Mouse (Mus musculus) limb, embryonic 15.5 days (tissue): Measurements from ENCODE around the gene Efnb2. TPM values are rescaled to one million over a fixed set of nuclear protein-coding genes. Genes with fewer than 3 reads are reported as not detected.

Experiments used
- ATAC-seq: fragments of 200-750 bp; cut with Nextera tagmentation; 2 replicates; pipeline ENCODE4 v1.8.0; 2017; ENCODE audit warnings: low read depth, moderate TSS enrichment; ENCODE audit not compliant: insufficient number of reproducible peaks, low FRiP score, low TSS enrichment
- H3K27ac ChIP-seq: fragments of 300-500 bp; sonication (generic); 2 replicates; pipeline ENCODE4 v1.5.1; 2015; ENCODE audit warnings: moderate library complexity, mild to moderate bottlenecking, inconsistent platforms
- H3K27me3 ChIP-seq: fragments of 300-500 bp; sonication (generic); 2 replicates; pipeline ENCODE4 v1.6.1; 2015; ENCODE audit warnings: inconsistent platforms
- H3K36me3 ChIP-seq: fragments of 300-500 bp; sonication (generic); 2 replicates; pipeline ENCODE4 v1.6.1; 2015; ENCODE audit warnings: inconsistent platforms
- H3K4me1 ChIP-seq: fragments of 300-500 bp; sonication (generic); 2 replicates; pipeline ENCODE4 v1.6.1; 2015; ENCODE audit warnings: inconsistent platforms
- H3K4me2 ChIP-seq: fragments of 300-500 bp; sonication (generic); 2 replicates; pipeline ENCODE4 v1.6.1; 2015; ENCODE audit warnings: mild to moderate bottlenecking, inconsistent platforms
- H3K4me3 ChIP-seq: fragments of 300-500 bp; sonication (generic); 2 replicates; pipeline ENCODE4 v1.5.1; 2015; ENCODE audit warnings: mild to moderate bottlenecking, inconsistent platforms
- H3K9ac ChIP-seq: fragments of 300-500 bp; sonication (generic); 2 replicates; pipeline ENCODE4 v1.6.1; 2015; ENCODE audit warnings: inconsistent platforms
- H3K9me3 ChIP-seq: fragments of 300-500 bp; sonication (generic); 2 replicates; pipeline ENCODE4 v1.6.1; 2016; ENCODE audit warnings: inconsistent platforms
- WGBS: fragments of 180-500 bp; shearing (Covaris S2); methylation state at CpG from one replicate; pipeline ENCODE4 v1.1.7; 2015; 5-methylcytosine and 5-hydroxymethylcytosine counted together
- polyA plus RNA-seq: library from polyadenylated mRNA; unstranded; fragments of >200 nt; fragmentation: Nextera tagmentation; extraction: Ambion mirVana; gene quantifications from 2 replicates; pipeline ENCODE4 v1.2.1, GENCODE M21; 2015

Efnb2 gene
- polyA plus RNA-seq, 1 experiment from 2014 or later, result 29.9 TPM

DNA sequence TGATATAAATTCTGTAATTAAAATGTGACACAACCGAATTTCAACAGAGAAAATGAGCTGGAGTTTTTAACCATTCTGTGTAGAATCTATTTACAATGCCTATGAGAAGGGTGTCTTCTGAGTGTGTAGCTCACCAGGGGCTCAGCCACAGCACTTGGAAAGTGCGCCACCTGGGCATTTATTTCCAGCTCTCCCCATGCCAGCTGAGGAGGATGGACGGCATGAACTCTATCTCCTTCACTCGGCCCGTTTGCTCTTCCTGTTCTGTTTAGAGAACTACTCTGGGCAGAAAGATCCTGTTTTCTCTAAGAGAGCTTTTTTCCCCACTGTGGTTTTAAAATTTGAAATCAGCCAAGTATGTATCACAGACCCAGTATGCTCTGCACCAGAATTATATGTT, 7.7 kb downstream of the Efnb2 start:
- Histone ChIP-seq H3K9ac (no peak overlapping the region), H3K4me2 (0 out of 2 replicates have a peak overlapping the region, but pooled peaks have one; percentile 8), H3K36me3 (0 out of 2 replicates have a peak, but pooled peaks cover 3% of the 10 kb centered on the region), H3K27ac (0 out of 2 replicates have a peak overlapping the region, but pooled peaks have one; percentile 2), H3K9me3 (no peaks in the 10 kb centered on the region), H3K4me1 (peaks cover 78% of the 10 kb centered on the region), H3K4me3 (no peak overlapping the region), H3K27me3 (no peaks in the 10 kb centered on the region)
- WGBS, result 50% methylated on average over 5 of the region's 5 CpGs
- ATAC-seq, result no peak

DNA sequence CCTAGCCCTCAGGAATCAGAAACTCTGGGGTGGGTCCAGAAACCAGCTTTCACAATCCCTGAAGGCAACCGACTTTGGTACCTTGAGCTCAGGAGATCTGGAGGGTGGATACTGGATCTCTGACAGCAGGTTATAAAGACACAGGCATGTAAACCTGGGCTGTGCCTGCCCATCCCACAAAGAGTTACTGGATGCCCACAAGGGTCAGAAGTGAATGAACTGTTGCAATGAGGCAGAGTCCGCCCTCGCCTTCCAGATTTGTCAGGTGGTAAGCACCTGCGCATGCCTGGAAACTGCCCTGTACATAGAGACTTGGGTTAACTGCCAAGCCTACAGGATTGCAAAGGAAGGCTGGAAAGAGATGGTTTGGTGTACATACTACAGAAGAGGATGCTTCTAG, 8.7 kb downstream of the Efnb2 start:
- Histone ChIP-seq H3K4me2 (no peak overlapping the region), H3K27me3 (no peaks in the 10 kb centered on the region), H3K4me3 (no peak overlapping the region), H3K9me3 (no peaks in the 10 kb centered on the region), H3K36me3 (0 out of 2 replicates have a peak, but pooled peaks cover 3% of the 10 kb centered on the region), H3K27ac (no peak overlapping the region), H3K9ac (no peak overlapping the region), H3K4me1 (peaks cover 83% of the 10 kb centered on the region)
- 78% methylated on average over 4 of the region's 4 CpGs for WGBS
- ATAC-seq, result no peak

DNA sequence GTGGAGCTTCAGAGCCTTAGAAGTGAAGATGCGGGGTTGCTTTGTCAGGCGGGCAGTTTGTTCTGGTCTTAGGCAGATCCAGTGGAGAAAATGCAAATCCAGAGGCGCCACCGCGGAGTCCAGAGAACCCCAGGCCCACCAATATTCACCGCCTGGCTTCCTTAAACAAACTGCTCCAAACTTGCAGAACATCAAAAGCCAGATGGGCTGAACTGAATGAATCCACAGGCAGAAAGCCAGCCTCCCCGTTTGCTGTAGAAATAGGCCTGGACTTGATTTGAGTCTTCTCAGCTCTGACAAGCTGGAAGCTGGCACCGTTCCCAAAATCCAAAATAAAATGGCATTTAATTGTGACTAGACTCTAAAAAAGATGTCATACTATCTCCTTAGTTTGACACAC, 11.1 kb downstream of the Efnb2 start:
- Histone ChIP-seq H3K4me1 (peaks cover 72% of the 10 kb centered on the region), H3K27me3 (no peaks in the 10 kb centered on the region), H3K27ac (peak overlapping the region; percentile 76), H3K9ac (no peak overlapping the region), H3K4me2 (peak overlapping the region; percentile 17; the same call in 1 of the 2 replicates), H3K4me3 (no peak overlapping the region), H3K36me3 (0 out of 2 replicates have a peak, but pooled peaks cover 3% of the 10 kb centered on the region), H3K9me3 (no peaks in the 10 kb centered on the region)
- no peak for ATAC-seq
- 24% methylated on average over 8 of the region's 8 CpGs for WGBS

DNA sequence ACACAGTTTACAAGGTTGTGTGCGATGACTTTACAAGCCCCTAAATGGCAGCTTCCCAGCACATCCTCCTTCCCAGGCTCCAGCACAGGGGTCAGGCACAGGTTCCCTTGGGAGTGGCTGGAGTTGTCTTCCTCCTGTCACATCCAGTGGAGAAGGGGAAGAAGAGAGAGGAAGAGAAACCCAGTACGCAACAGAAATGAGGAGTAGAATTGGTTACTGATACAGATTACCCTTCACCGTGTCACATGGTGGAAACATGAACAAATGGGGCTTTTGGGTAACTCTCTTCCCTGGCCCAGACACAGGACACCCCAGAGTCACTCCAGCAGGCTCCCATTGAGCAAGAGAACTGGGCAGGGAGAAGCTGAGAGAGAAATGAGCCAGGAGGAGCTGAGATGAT, 11.5 kb downstream of the Efnb2 start:
- no peak for ATAC-seq
- no peak overlapping the region for H3K4me3 ChIP-seq
- 65% methylated on average over 3 of the region's 3 CpGs for WGBS
- peaks cover 68% of the 10 kb centered on the region for H3K4me1 ChIP-seq
- H3K9me3 ChIP-seq, result no peaks in the 10 kb centered on the region
- H3K27ac ChIP-seq, result peak overlapping the region; percentile 76
- no peaks in the 10 kb centered on the region for H3K27me3 ChIP-seq
- no peak overlapping the region for H3K9ac ChIP-seq
- H3K36me3 ChIP-seq, result 0 out of 2 replicates have a peak, but pooled peaks cover 3% of the 10 kb centered on the region
- H3K4me2 ChIP-seq, result peak overlapping the region; percentile 17; the same call in 1 of the 2 replicates

DNA sequence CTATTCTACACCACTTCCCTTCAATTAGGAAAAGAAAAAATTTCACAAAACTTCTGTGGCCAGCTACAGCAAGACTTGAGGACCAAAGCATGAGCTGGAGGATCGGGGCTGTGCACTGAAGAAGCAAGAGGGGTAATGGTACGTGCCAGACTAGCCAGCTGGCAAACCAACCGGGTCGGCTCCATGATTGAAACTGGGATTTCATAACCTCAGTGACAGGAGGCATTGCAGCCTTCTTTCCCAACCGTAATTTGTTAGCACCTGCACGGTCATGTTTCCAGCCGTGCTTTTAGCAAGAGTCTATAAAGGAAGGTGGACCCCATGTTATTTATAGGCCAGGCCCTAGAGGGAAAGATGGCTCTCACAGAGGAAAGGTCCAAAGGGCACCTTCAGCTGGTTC, 12.4 kb downstream of the Efnb2 start:
- 46% methylated on average over 7 of the region's 7 CpGs for WGBS
- no peak overlapping the region for H3K4me2 ChIP-seq
- H3K27me3 ChIP-seq, result no peaks in the 10 kb centered on the region
- H3K4me1 ChIP-seq, result peaks cover 62% of the 10 kb centered on the region
- no peak for ATAC-seq
- peak overlapping the region; percentile 76; the same call in 1 of the 2 replicates for H3K27ac ChIP-seq
- no peak overlapping the region for H3K9ac ChIP-seq
- H3K9me3 ChIP-seq, result no peaks in the 10 kb centered on the region
- 0 out of 2 replicates have a peak, but pooled peaks cover 3% of the 10 kb centered on the region for H3K36me3 ChIP-seq
- no peak overlapping the region for H3K4me3 ChIP-seq

DNA sequence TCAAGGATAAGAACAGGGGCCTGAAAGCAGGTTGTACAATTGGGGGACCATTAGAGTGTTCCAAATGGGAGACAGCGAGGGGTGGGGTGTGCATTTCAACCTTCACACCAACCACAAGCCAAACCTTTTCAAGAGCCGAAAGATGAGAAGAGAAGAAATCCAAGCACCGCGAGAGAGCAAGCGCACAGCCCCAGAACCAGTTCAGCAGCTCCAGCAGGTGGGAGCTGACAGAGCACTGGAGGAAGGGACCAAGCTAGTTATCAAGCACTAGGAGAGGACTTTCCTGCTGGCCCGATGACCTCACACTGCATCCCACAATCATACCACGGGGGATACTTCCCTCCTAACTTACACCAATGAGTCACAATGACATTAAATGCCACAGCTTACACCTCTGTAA, 13.2 kb downstream of the Efnb2 start:
- Histone ChIP-seq H3K27me3 (no peaks in the 10 kb centered on the region), H3K36me3 (0 out of 2 replicates have a peak, but pooled peaks cover 3% of the 10 kb centered on the region), H3K27ac (peak overlapping the region; percentile 30), H3K4me2 (no peak overlapping the region), H3K9ac (no peak overlapping the region), H3K4me3 (no peak overlapping the region), H3K4me1 (peaks cover 53% of the 10 kb centered on the region), H3K9me3 (no peaks in the 10 kb centered on the region)
- 59% methylated on average over 7 of the region's 7 CpGs for WGBS
- no peak for ATAC-seq

DNA sequence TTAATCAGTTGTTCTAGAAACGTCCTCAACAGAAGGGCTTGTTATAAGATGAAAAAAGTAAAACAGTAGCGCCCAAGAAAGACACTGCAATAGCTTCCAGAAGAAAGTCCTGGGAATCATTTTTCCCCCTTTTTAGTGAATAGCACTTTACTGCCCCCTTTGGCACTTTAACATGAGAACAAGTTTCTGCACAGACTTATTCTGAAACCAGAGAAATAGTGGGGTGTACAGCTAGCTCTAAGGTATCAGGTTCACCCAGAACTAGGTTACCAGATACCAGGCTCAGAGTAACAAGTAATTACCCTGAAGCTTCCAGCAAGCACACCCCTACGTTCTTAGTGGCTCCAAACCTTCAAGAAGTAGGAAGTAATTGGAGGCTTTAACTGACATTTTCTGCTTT, 13.7 kb downstream of the Efnb2 start:
- H3K4me2 ChIP-seq, result no peak overlapping the region
- H3K36me3 ChIP-seq, result 0 out of 2 replicates have a peak, but pooled peaks cover 3% of the 10 kb centered on the region
- ATAC-seq, result no peak
- H3K9me3 ChIP-seq, result no peaks in the 10 kb centered on the region
- 29% methylated on average over 3 of the region's 3 CpGs for WGBS
- H3K4me1 ChIP-seq, result peaks cover 49% of the 10 kb centered on the region
- peak overlapping the region; percentile 30 for H3K27ac ChIP-seq
- no peaks in the 10 kb centered on the region for H3K27me3 ChIP-seq
- no peak overlapping the region for H3K9ac ChIP-seq
- H3K4me3 ChIP-seq, result no peak overlapping the region

DNA sequence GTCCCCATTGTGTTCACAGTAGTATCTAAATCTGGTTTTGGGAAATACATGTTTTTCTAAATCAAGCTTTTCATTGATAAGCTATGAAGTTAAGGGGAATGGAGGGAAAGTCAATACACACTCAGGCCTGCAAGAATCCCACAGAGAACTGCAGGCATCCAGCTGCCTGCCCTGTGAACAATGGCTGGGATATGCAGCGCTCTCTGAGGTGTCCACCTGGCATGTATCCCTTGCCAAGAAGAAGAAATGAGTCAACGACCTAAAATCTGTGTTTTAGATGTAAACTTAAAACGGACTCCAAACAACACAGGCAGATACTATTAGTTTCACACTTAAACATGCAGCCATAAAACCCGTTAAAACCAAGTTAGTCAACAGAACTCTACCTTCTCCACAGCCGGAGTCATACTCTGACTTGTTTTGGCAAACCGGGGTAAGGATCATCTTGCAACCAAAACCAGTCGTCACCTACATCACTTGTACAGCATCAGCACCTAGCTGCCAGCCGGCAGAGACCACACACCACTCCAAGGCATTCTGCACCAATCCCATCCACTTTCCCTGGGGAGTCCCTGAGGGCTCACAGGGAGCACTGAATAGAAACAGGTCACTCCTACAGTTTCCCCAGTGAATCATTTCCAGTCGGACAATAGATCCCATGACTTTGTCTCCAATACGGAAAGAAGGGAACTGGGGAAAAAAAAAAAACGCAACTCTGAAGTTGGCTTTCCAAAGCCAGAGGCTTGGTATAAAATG, 16.7 kb downstream of the Efnb2 start:
- WGBS, result 70% methylated on average over 11 of the region's 11 CpGs
- no peaks in the 10 kb centered on the region for H3K9me3 ChIP-seq
- no peak overlapping the region for H3K4me2 ChIP-seq
- peaks cover 29% of the 10 kb centered on the region for H3K4me1 ChIP-seq
- H3K4me3 ChIP-seq, result no peak overlapping the region
- H3K9ac ChIP-seq, result no peak overlapping the region
- no peaks in the 10 kb centered on the region for H3K27me3 ChIP-seq
- no peak for ATAC-seq
- H3K27ac ChIP-seq, result no peak overlapping the region
- 0 out of 2 replicates have a peak, but pooled peaks cover 2% of the 10 kb centered on the region for H3K36me3 ChIP-seq

DNA sequence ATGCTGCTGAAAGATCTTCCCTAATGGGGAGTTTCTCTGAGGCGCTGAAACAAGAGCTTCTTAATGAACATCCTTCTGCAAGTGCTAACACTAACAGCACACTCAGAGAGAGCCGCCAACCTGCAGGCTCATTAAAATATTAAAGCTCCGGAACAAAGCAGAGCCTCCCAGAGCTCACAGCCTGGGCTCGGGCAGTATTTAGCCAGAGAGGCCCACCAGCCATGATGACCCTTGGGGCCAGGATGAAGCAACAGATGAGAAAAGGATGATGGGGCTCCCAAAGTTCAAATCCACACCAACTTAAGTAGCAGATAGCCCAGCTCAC, 20.8 kb downstream of the Efnb2 start:
- Histone ChIP-seq H3K4me1 (peaks cover 7% of the 10 kb centered on the region), H3K4me2 (no peak overlapping the region), H3K9ac (no peak overlapping the region), H3K36me3 (peaks cover 20% of the 10 kb centered on the region), H3K4me3 (no peak overlapping the region), H3K9me3 (no peaks in the 10 kb centered on the region), H3K27ac (no peak overlapping the region), H3K27me3 (no peaks in the 10 kb centered on the region)
- WGBS, result 25% methylated on average over 4 of the region's 4 CpGs
- no peak for ATAC-seq

DNA sequence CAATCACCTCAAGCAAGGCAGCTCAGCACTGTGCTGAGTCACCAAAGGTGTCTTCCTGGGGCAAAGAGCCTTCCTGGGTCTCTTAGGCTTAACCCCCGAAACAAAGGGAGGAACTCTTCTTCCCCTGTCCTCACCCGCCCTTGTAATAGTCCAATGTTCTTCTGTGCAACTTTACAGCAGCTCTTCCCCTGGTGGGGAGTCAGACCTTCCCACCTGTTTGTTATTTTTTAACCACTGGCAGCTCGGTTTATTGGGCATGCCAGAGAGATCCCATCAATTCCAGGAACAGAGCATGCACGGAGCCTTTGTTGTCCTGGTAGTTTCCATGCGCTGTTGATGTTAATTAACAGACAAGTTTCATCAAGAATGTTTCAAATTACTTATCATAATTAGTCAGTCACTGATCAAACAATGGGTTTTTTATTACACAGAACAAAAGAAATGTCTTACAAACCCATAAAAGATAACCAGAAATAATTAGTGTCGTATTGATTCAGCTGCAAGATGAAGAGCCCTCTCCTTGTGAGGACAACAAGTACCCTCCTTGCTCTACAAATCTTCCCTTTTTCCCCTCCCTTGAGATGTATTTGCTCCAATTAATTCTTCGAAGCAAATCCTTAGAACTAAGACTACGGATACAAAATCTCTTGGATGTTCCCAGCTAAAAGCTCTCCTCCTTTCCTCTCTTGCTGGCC, 21.3 kb downstream of the Efnb2 start:
- H3K4me1 ChIP-seq, result peaks cover 7% of the 10 kb centered on the region
- H3K9me3 ChIP-seq, result no peaks in the 10 kb centered on the region
- H3K36me3 ChIP-seq, result peaks cover 20% of the 10 kb centered on the region
- H3K9ac ChIP-seq, result no peak overlapping the region
- H3K4me3 ChIP-seq, result no peak overlapping the region
- 38% methylated on average over 8 of the region's 8 CpGs for WGBS
- H3K27me3 ChIP-seq, result no peaks in the 10 kb centered on the region
- no peak for ATAC-seq
- H3K27ac ChIP-seq, result no peak overlapping the region
- no peak overlapping the region for H3K4me2 ChIP-seq

DNA sequence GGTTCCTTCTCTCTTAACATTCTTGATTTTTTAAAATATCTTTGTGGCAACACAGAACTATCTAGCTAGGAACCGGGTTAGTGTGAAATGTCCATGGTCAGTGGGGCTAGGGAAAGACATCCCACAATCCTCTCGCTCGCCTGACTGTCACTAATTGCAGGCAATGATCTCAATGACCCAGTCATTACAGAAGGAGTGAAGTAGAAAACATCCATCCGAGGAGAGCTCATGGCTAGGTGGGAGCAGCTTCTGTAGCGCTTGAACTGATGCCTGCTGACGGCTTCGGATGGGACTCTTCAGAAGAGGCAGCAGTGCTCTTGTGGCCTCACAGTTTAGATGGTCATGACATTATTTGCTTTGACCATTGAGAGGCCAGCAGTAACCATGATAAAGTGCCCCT, 29.6 kb downstream of the Efnb2 start:
- H3K9me3 ChIP-seq, result no peaks in the 10 kb centered on the region
- H3K4me1 ChIP-seq, result peaks cover 3% of the 10 kb centered on the region; the same call in 1 of the 2 replicates
- no peak overlapping the region for H3K4me2 ChIP-seq
- peaks cover 33% of the 10 kb centered on the region; the same call in 1 of the 2 replicates for H3K36me3 ChIP-seq
- no peak overlapping the region for H3K9ac ChIP-seq
- WGBS, result 78% methylated on average over 7 of the region's 7 CpGs
- H3K27me3 ChIP-seq, result no peaks in the 10 kb centered on the region
- no peak for ATAC-seq
- no peak overlapping the region for H3K4me3 ChIP-seq
- no peak overlapping the region for H3K27ac ChIP-seq

DNA sequence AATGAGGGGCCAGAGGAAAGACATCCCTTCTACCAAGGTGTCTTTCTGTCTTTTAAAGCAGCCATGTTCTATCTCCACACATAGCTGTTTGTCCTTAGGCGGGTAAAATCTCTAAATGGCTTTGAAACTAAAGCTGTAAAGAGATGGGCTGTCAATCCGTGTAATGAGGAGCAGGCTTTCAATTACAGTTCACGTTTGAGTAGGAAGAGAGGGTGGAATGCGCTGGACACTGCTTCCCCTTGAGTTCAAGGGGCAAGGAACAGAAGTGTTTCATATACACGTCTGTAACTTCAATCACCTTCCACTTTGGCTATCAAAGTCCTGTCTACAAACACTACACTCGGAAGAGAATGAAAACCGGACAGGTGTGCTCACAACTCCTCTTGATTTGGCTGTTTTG, 37.0 kb downstream of the Efnb2 start:
- no peak overlapping the region for H3K4me3 ChIP-seq
- 31% methylated on average over 7 of the region's 7 CpGs for WGBS

More for the DNA sequence above, 37.0 kb downstream of the Efnb2 start:
- Histone ChIP-seq H3K27ac (no peak overlapping the region), H3K27me3 (no peaks in the 10 kb centered on the region), H3K4me2 (no peak overlapping the region), H3K36me3 (peaks cover 49% of the 10 kb centered on the region), H3K9ac (no peak overlapping the region), H3K4me1 (peaks cover 25% of the 10 kb centered on the region), H3K9me3 (no peaks in the 10 kb centered on the region)
- ATAC-seq, result no peak
